Mouse (Mus musculus): ENCODE measurements at regions not wholly inside any gene's neighbourhood (a gene's known extent, or its start where the extent isn't known, plus 50 kb on each side); places are given as distances from the start of the nearest gene placed in this dataset.

- DNase-seq, result no peak
Measured at GRCm38 (mm10) chr1:119364901-119365300, 57.1 kb downstream of the Inhbb start.

- DNase-seq, result no peak
Measured at GRCm38 (mm10) chr1:119358096-119358495, 64.0 kb downstream of the Inhbb start.

DNA sequence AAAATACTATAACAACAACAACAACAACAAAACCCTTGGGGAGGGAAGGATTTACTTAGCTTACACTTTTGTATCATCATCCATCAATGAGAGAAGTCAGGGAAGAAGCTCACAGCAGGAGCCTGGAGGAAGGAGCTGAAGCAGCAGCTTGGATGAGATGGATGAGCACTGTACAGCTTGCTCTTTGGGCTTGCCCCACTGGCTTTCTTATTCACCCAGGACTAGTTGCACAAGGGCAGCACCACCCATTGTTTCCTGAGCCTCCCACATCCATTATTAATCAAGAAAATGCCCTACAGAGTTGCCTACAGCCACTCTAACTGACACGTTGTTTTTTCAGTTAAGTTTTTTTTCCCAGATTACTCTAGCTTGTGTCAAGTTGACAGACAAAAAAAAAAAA, 65.1 kb downstream of the Inhbb start:
- no peak for DNase-seq

DNA sequence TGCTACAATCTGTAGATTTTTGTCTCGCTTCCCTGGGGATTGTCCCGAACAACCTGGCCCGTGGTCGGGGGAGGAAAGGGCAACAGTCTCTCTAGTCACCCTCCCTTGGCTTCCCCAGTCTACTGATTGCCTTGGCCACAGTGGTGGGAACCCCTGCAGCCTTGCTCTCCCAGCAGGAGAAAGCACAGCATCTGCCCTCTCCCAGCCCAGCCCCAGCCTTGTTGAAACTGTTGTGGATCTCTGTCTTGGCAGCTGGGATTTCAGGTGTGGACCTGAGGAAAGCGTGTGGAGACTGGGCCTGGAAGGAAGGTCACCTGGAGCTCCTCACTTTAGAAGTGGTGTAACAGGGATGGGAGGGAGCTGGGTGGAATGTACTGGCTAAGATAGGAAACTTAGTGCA, 66.6 kb downstream of the Inhbb start:
- no peak for DNase-seq

GRCm38 (mm10) chr1:119351567-119351966, 70.5 kb downstream of the Inhbb start:
- DNase-seq, result no peak

DNA sequence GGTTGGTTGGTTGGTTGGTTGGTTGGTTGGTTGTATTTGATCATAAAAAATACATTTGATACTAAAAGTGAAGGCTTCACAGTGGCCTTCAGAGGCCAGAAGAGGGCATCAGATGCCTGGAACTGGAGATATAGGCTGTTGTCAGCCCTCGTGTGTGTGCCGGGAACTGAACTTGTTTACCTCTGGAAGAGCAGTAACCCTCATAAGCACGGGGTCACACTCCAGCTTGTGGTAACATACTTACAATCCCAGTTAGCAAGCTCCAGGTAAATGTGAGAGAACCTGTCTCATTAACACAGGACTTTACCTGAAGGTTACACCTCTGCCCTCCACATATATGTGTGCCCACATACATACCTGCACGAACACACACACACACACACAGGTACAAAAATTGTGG, 71.2 kb downstream of the Inhbb start:
- no peak for DNase-seq

DNA sequence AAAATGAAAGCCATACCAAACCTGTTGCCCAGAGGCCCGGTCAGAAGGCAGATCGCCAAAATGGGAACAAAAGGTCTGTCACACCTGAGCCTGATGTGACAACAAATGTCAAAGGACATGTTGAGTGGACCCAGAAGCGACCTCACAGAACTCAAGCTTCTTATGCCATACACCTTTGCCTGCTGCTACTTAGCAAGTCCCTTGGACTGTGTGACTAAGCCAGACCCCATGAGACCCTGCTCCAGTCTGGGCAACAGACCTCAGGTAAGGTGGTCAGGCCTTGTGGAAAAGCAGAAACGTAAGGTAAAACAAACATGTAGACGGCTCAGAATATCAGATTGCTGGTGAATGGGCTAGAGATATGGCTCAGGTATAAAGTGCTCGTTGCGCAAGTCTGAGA, 71.8 kb downstream of the Inhbb start:
- peak in 1 of 2 experiments; percentile 6 for DNase-seq

DNA sequence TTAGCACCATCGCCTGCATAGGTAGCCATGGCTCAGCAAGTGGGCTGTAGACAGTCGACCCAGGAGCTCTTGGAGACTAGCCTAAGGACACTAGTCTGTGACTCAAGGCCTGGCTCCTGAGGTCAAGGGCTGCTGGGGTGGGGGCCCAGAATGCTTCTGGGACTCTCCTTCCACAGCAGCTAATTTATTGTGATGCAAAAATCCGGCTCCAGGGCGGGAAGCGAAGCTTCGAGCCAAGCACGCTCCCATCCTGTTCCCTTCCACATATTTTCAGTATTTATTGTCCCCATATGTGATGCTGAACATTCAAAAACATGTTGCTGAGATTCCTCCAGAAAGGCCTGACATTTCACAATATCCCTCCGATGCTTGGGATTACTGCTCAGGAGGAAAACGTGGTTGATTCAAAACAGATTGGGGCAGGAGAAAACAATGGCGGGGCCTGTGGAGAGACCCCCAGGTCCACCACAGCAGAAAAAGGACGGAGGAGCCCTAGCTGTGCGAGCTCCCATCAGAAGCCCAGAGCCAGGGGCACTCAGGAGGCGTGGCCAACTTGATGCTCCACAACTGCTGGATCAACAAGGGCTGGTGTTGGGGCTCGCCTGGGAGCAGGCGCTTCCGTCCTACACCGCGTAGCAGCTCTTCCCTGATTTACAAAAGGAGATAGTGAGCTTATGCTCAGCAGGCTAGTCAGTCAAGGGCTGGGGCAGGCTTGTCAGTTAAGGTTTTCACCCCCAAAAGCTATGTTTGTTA, 73.4 kb downstream of the Inhbb start:
- DNase-seq, result no peak

DNA sequence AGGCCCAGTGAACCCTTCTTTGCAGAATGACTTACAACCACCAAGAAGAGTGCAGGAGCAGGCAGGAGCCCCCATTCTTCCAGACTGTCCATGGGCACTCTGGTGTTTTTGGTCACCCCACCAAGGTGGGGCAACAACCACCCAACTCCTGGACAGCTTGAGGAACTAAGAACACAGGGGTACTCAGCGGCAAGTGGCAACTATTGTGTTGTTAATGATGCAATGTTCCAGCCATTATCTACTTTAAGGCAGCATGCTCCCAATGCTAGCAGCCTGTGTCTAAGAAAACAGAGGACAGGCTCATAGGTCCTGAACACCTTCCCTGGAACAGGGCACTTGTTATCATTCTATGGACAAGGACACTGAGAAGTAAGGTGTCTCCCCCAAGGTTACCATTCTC, 74.3 kb downstream of the Inhbb start:
- DNase-seq, result no peak

- DNase-seq, result no peak
Measured at GRCm38 (mm10) chr1:119346634-119347155, 75.4 kb downstream of the Inhbb start.

DNA sequence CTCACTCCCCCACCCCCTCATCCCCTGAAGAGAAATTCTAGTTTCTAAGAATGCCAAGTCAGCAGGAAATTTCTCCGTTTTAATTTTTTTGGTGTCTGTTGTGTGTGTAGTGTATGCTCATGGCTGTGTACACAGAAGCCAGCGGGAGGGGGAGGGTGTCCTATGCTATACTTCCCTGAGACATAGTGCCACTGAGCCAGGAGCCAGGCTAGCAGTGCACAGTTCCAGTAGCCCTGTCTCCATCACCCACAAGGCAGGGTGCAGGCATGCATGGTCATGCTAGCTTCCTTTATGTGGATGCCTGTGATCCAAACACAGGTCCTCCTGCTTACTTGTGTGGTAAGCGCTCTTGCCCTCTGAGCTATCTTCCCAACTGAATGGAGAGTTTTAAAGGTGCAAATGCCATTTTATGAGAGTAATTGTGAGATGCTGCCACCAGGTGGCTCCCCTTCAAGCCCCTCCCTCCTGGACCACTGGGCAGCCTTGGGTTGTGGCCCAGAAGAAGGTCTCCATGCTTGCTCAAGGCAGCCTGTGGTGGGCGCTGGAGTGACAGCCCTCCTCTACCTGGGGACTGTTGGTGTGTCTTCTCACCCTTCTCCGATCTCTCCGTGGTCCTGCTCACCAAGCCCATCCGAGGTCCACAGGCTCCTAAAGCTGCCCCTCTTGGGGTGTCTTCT, 76.8 kb downstream of the Inhbb start:
- no peak for DNase-seq

DNA sequence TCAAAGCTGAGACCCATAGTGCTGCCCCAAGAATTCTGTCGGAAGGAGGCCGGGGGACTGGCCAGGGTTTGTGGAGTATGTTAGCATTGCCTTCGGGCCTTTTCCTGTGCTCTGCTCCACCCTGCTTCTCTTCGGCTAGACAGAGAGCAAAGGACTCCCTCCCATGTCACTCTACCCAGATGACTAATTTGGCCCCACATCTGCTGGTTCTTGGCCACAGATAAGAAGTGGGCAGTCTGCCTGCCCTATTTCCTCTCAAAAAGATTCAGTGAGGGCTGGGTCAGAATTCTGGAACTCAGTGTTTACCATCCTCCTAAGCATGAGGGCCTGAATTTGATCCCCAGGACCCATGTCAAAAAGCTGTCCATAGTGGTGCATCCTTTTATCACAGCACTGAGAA, 78.0 kb downstream of the Inhbb start:
- peak in 1 of 2 experiments; percentile 13 for DNase-seq

- DNase-seq, result no peak
Measured at GRCm38 (mm10) chr1:119335171-119335570, 86.9 kb downstream of the Inhbb start.

DNA sequence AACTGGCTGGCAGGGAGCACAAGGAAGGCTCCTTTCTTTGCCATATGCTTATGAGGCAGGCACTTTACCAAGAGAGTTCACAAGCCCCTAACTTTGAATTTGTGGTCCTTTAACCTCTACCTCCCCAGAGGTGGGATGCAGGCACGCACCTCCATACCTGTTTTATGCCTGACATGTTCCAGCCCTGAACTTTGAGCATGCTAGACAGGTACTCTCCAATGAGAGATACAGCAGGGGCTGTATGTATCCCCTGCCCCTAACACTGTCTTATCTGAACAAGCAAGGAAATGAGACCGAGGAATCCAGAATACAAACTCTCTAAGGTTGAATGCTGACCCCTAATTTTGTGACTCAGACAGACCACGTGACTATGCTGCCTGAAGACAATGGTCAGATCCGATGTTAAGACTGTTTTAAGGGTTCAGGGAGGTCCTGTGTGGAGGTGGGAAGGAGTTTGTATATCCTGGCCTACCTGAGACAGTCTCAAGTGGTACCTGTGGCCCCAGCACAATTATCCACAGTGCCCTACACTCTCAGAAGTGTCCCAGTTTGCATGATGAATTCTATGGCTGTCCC, 91.2 kb downstream of the Inhbb start:
- no peak for DNase-seq

DNA sequence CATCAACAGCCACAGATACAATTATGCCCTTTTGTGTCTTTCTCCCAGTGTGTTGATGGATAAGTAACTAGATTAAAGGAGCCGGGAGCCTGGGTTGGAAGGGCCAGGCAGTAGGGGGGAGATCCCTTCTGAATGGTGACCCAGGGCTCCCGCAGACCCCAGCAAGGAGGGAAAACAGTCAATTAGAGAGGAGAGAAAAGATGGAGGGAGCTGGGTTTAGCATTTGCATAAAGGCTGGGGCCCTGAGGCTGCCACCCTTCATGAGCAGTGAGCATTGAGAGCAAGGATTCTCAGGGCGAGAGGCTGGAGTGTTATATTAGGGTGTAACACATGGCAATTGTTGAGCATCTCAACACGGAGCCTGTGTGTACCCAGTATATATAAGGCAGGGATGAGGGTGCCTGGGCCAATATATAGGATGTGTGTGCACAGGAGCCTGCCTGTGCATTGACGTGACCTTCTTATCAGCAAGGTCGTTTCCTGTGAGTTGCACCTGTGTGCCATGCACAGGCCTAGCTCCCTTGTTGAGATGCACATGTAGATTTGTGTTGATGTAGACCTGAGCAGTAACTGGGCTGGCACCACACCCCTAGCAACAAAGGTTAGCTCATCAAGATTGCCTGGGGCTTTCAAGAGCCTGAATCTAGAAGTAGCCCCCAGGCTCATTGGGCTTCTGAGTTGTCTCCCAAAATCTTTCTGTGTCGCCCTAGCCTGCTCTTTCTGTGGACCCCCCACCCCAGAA, 92.2 kb downstream of the Inhbb start:
- DNase-seq, result no peak

DNA sequence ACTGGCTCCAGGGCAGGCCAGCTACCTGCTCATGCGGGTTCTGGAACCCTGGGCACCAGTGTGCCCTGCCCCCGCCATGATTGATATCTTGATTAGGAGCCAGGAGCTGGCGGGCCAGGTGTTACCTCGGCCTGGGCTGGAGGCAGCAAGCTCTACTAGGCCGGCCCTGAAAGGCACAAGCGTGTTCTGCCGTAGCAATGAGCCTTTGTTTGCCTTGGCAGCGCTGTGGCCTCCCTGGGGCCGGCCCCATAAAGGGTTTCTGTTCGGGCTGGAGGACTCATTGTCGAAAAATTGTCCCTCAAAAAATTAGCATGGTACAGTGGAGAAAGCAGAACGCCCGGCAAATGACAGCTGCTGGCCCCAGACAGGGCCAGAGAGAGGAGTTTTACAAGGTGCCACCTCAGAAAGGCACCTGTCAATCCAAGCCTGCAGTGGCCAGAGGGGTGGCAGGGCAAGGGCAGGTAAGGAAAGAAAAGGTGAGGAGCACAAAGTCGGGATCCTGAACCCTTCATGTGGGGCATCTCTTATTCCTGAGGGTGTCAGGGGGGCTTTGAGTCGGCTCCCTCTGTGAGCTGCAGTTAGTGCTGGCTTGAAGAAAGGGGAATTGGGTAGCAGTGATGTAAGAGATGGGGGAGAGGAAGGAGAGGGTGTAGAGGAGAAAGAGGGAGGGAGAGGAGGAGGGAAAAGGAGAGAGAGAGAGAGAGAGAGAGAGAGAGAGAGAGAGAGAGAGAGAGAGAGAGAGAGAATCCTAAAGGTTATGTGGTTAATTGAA, 92.9 kb downstream of the Inhbb start:
- DNase-seq, result peak; percentile 57 to 63

GRCm38 (mm10) chr1:119324551-119324950, 97.5 kb downstream of the Inhbb start:
- no peak for DNase-seq

DNA sequence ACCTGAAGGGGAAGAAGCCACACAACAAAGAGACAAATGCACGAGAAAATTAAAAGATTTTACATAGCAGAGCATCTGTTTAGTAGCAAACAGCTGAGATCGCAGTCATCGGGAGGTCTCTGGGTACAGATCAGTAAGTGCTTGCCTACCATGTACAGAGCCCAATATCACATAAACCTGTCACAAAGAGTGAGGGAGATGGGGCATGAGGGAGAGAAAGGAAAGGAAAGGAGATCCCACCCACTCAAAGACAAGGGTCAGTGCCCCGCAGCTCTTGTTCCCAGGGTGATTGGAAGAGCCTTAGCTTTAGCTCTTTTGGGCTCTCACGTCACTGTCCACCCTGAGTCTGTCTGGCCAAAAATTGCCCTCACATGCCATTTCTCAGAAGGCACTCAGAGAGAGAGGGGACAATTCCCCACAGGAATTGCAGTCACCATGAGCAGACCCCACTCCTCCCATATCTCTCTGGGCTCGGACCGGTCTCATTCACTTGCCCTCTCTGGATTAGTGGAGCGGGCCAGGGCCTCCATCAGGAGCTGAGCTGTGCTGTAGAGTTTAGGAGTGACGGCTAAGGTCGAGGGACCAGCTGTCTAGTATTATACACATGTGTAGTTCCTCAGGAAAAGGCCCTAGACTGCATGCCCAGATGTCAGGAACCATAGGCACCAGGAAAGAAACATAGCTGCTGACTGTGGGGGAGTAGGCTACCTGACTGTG, 99.6 kb downstream of the Inhbb start:
- peak in 1 of 2 experiments; percentile 2 for DNase-seq

- peak; percentile 74 to 83 for DNase-seq
Measured at GRCm38 (mm10) chr1:119321799-119322198, 100.2 kb downstream of the Inhbb start.

- DNase-seq, result peak; percentile 46 to 55
Measured at GRCm38 (mm10) chr1:119317006-119317405, 105.0 kb downstream of the Inhbb start.

- peak; percentile 32 to 33 for DNase-seq
Measured at GRCm38 (mm10) chr1:119308719-119309365, 113.2 kb downstream of the Inhbb start.
